Mouse (Mus musculus): ENCODE measurements around the gene Endov. TPM values are rescaled to one million over a fixed set of nuclear protein-coding genes. Genes with fewer than 3 reads are reported as not detected.

The Endov gene
- total RNA-seq, 2 experiments from 2014 or later = 7.0 to 7.5 TPM

DNA sequence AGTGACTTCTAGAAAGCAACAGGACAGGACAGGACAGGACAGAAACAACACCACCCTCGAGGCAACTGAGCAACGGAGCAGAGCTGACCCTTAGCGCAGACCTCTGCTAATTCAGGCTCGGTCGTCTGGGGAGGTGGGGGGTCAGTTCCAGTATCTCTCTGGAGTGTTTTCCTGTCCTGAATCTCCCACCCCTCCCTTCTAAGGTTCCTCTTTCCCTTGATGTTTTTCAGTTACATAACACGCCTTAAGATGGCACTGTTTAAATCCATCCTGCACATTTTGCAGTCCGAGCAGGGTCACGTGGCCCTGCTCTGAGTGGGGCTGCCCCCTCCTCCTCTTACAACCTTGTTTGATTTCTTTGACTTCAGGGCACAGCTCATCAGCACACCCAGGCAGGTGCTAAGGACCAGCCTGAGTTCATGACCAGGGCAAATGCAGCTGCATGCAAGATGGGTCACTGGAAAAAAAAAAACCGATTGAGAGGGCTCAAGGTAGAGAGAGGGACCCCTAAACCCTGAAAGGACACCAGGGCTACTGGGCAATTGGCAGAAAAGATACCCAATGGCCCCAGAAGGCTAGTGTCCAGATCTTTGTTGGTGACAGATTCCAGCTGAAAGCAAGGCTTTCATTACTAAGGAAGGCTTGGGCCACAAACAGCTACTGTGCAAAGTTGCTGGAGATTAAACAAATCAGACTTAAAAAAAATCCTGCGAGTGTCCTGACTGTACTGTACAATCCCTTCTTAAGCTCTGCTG, 54.8 kb downstream of the Endov start:
- DNase-seq = peak in 1 of 2 experiments; percentile 13

- peak; percentile 48 to 56 for DNase-seq
These were observed 55.5 kb downstream of the Endov start for GRCm38 (mm10) chr11:119546496-119547182.

GRCm38 (mm10) chr11:119547183-119547921, 56.2 kb downstream of the Endov start, which contains the start of gene Nptx1:
Nptx1 (minus strand) TSS chr11:119547753.
- peak in 1 of 2 experiments; percentile 24 for DNase-seq

DNA sequence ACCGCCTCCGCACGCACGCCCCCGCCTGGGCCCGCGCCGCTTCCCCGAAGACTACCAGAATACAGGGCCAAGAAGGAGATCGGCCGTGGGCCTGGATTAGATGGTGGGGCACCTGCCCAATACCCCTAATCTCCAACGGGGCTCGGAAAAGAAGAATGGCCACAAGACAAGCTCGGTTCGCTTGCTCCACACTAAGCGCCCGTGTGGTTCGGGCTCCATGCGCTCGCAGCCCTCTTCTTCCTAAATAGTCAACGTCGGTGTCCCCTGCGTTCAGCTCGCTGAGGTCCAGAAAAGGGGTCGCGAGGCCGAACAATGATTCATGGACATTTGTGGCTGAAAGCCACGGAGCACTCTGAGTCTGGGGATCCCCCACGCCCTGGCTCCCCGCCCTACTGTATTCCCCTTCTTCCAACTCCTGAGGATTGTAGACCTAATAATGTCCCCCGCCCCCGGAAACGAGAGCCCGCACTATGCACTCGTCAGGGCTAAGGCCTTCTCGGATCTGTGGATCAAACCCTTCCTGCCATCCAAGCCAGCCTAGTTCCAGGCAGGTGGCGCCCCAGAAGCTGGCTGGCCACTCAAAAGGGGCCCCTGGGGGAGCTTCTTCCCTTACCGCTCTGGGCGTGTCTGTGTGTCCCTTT, 56.9 kb downstream of the Endov start:
- peak in 1 of 2 experiments; percentile 23 for DNase-seq

DNA sequence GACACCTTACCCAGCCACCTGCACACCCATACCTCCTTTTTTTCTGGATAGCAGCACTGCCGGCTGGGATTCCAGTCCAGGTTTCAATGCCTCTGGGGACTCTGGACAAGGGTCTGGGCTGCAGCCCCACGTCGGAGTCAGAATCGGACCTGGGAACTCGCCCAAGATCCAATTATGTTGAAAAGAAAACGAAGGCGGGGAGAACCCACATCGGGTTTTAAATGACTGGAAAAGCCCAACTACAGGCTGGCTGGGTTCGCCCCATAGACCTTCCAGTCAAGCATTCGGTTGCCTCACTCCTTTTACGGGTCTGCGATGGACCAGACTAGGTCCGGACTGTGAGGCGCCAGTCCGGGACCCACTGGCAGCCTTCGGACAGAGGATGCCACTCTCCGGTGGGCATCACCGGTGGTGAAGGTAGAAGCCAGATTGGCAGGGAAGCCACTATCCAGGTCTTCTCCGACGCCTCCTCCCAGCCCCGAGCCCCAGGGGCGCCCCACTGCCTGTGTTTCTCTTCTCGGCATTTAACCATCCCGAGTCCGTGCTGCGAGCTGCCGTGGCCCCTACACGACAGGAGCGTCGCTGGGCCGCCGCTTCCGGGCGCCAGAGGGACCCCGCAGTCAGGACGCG, 57.7 kb downstream of the Endov start:
- DNase-seq = peak in 1 of 2 experiments; percentile 12

DNA sequence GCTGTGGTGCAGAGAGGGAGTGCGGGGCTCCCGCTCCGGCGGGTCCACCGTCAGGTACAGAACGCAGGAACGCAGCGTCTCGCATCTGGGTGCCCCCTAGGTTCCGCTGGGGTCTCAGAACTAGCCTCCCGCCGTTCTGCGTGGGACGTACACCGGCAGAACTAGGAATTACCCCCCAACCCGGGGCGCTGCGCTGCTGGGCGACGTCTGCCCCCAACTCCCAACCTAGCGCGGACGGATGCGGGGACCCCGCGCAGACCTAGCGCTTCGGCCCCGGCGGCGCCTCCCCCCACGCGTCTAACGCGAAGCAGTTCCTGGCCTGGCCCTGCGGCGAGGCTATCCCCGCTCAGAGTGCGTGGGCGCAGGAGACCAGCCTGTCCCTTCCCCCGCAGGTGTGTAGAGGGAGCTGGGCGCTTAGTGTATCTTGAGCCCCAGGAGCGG, 58.2 kb downstream of the Endov start:
- no peak for DNase-seq

DNA sequence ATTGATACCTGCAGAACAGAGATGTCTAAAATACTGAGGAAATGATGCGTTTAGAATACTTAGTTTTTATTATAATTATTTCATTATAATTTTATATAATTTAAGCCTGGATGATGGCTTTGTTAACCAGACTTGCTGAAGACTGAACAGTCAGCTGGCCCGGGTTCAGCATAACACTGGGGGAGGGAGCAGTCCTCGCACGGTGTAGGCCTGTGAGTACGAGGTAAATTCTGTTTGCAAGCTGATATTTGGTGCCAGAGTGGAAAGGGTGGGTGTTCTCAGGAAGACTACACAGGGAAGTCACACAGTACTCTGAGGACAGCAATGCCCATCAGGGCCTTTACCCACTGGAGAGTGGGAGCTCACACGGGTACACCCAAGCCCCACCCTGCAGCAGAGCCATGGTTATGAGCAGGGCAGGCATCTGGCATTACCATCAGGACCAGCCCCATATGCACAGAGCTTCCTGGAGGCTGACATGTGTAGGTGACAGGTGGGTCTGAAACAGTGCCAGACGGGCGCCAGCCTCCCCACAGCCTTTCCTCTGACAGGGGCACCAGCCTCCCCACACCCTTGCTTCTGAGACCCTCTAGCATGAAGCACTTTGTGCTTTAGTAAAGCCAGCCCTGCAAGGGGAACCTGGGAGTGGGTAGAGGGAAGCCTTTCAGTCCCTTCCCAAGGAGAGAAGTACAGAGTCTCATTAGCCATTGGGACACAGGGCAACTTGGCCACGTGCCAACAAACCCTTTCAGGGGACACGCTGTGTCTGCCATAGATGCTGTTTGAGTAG, 59.6 kb downstream of the Endov start:
- DNase-seq = no peak

- no peak for DNase-seq
These were observed 60.3 kb downstream of the Endov start for GRCm38 (mm10) chr11:119551468-119551867.

GRCm38 (mm10) chr11:119552301-119552700, 61.2 kb downstream of the Endov start:
- no peak for DNase-seq

DNA sequence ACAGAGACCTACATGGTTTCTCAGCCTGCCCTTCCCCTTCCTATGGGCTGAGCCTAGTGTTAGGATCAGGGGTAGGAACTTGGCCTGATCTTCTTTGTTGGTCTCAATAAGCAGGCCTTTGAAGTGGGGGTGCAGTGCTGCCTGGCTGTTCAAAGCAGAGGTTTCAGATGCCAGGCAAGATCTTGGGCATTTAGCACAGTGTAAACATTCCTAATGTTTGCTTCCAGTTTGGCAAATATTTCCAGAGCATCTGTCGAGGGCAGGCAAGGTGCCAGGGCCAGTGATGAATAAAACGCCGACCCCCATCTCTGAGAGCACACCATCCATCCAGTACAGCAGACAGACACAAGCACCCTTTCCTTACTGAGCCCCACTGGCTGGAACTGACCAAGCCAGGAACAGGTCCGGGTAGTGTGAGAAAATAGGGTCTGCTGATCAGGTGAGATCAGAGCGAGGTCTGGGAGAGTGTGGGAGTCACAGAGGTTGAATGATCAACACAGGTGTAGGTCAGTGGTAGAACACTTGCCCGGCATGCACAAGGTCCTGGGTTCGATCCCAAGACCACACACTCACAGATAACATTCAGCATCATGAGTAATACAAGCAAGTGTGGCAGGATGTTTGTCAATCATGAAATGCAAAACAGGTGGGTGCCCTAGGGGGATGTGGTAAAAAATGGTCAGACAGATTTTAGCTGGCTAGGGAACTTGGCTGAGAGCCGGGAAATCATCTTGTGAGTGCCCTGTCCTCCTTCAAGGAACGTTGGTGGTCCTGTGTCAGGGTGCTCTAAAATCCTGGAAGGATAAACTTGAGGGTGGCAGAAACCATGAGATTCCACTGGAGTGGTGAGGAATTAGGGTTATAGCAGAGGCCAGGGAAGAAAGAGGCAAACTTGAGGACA, 62.0 kb downstream of the Endov start:
- DNase-seq = no peak

DNA sequence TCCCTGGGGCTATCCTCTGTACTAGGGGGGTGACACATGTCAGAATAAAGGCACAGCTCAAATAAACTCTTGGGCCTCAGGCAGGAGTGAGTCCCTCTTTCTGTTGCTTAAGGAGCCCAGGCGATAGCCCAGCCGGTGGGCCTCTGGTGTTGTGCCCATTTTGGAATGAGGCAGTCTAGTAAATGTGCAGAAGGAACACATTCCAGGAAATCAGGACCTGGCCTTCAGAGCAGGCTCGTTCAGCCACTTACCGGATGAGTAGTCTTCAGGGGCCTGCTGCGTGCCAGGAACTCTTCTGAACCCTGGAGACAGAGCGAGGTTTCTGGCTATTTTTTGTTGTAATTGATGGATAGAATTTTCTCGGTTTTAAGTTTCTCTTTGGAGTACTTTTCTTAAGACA, 63.6 kb downstream of the Endov start:
- DNase-seq = no peak

DNA sequence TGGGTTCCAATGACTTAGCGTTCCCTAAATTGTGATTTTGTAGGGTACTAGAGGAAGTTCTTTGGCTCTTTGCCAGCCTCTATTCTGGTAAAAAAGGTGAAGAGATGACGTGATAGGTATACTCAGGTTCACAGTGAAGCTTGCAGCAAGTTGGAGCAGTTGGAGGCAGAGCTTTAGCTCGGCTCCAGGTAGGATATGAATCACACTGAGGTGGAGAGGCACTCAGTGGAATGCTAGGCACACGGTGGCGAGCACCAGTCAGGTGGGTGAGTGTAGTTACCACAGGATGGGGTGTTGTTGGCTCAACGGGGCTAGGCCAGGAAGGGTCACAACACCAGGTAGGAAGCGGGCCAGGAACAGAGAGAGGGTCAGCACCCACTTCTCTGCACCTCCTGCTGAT, 64.0 kb downstream of the Endov start:
- no peak for DNase-seq

GRCm38 (mm10) chr11:119557940-119558869, 67.1 kb downstream of the Endov start:
- DNase-seq = no peak

- no peak for DNase-seq
These were observed 67.9 kb downstream of the Endov start for GRCm38 (mm10) chr11:119558870-119559610.
